In the genomic region with DNA sequence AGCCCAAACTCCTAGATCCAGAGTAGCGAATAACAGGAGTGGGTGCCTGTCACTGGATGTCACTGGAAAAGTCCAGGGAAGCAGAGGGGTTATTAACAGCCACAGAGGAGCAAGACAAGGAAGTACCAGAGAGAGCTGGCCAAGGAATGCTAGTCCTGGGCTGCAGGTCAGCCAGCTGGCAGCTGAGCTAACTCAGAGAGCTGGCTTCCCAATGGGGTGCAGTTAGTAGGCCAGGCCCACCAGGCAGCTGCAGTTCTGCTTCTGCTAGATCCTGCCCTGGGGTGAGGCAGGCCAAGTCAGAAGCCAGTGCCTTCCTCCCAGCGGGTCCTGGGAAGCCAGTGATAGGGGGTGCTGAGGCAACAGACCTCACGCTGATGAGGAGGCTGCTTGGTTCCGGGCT, we compare ENCODE assay signal across 10 mouse cellular contexts. TPM values are rescaled to one million over a fixed set of nuclear protein-coding genes. Genes with fewer than 3 reads are reported as not detected.
DNase-seq lines count a peak whose midpoint lies in the region; ATAC-seq lines count a peak whose summit lies in the region.
"Had no signal": no experiment of that assay in that cellular context is flagged by ENCODE, and none has a peak within 500 bp of the region (broad histone marks: within the 10 kb centered on the region; RNA-seq: fewer than 3 reads in every experiment).

No protein-coding gene starts in this region.

- H3K4me2 ChIP-seq in kidney, embryonic 14.5 days (replicated peaks; ENCODE audit: low read depth, low read length) = no peak overlapping the region
- H3K4me2 ChIP-seq in intestine, embryonic 16.5 days (ENCODE audit: low read depth, low read length) = no peak overlapping the region
- H3K4me2 ChIP-seq: limb, embryonic 13.5 days; neural tube, embryonic 15.5 days had no signal

- no peaks in the 10 kb centered on the region for H3K27me3 ChIP-seq in kidney, embryonic 14.5 days (ENCODE audit: control insufficient read depth, insufficient read depth, low read length)
- H3K27me3 ChIP-seq in intestine, embryonic 16.5 days (replicated peaks; ENCODE audit: control insufficient read depth, insufficient read depth, low read length) = no peaks in the 10 kb centered on the region
- H3K27me3 ChIP-seq in midbrain, embryonic 10.5 days (ENCODE audit: low read depth, poor library complexity, severe bottlenecking) = no peaks in the 10 kb centered on the region
- H3K27me3 ChIP-seq: limb, embryonic 13.5 days; neural tube, embryonic 15.5 days had no signal

- DNase-seq in cerebellum, adult 11-12 months = peak; percentile 71
- DNase-seq in cerebellum, adult 9-10 months = no peak
- no peak for DNase-seq in kidney, adult 18-20 months
- peak; percentile 27 for DNase-seq in adipocyte (ENCODE audit: low spot score)
- no peak for DNase-seq in thymus, adult 18-20 months
- no peak for DNase-seq in midbrain, embryonic 10.5 days (ENCODE audit: low spot score)

- no peak for ATAC-seq in kidney, embryonic 14.5 days (ENCODE audit: low FRiP score, low TSS enrichment)
- no peak for ATAC-seq in intestine, embryonic 16.5 days

- peaks cover 26% of the 10 kb centered on the region for H3K4me1 ChIP-seq in kidney, embryonic 14.5 days (ENCODE audit: control insufficient read depth, insufficient read depth, low read length)
- peaks cover 40% of the 10 kb centered on the region for H3K4me1 ChIP-seq in intestine, embryonic 16.5 days (ENCODE audit: control insufficient read depth, insufficient read depth, low read length)
- H3K4me1 ChIP-seq in midbrain, embryonic 10.5 days = peaks cover 25% of the 10 kb centered on the region
- H3K4me1 ChIP-seq: neural tube, embryonic 15.5 days had no signal

- H3K36me3 ChIP-seq in kidney, embryonic 14.5 days (ENCODE audit: control insufficient read depth, insufficient read depth, low read length) = peaks cover 51% of the 10 kb centered on the region
- peaks cover 16% of the 10 kb centered on the region for H3K36me3 ChIP-seq in intestine, embryonic 16.5 days (ENCODE audit: control insufficient read depth, insufficient read depth, low read length)
- peaks cover 78% of the 10 kb centered on the region for H3K36me3 ChIP-seq in midbrain, embryonic 10.5 days

- no peak overlapping the region for H3K4me3 ChIP-seq in kidney, embryonic 14.5 days (ENCODE audit: low read length)
- H3K4me3 ChIP-seq in intestine, embryonic 16.5 days (ENCODE audit: low read length) = no peak overlapping the region
- no peak overlapping the region for H3K4me3 ChIP-seq in midbrain, embryonic 10.5 days
- H3K4me3 ChIP-seq: limb, embryonic 13.5 days; neural tube, embryonic 15.5 days had no signal

- H3K27ac ChIP-seq in kidney, embryonic 14.5 days (ENCODE audit: low read depth, low read length) = peak overlapping the region; percentile 84
- H3K27ac ChIP-seq in intestine, embryonic 16.5 days (ENCODE audit: low read length) = peak overlapping the region; percentile 88
- no peak overlapping the region for H3K27ac ChIP-seq in midbrain, embryonic 10.5 days (replicated peaks)

- 90% methylated on average over 4 of the region's 4 CpGs for WGBS in kidney, embryonic 14.5 days
- 90% methylated on average over 4 of the region's 4 CpGs for WGBS in intestine, embryonic 16.5 days
- WGBS in midbrain, embryonic 10.5 days = 96% methylated on average over 4 of the region's 4 CpGs

- no peaks in the 10 kb centered on the region for H3K9me3 ChIP-seq in kidney, embryonic 14.5 days (ENCODE audit: control insufficient read depth, low read length)
- no peaks in the 10 kb centered on the region for H3K9me3 ChIP-seq in intestine, embryonic 16.5 days (ENCODE audit: control insufficient read depth, low read length)
- no peaks in the 10 kb centered on the region for H3K9me3 ChIP-seq in midbrain, embryonic 10.5 days (replicated peaks)
- H3K9me3 ChIP-seq: limb, embryonic 13.5 days; neural tube, embryonic 15.5 days had no signal

- no peak overlapping the region for H3K9ac ChIP-seq in kidney, embryonic 14.5 days (ENCODE audit: low read depth, low read length)
- H3K9ac ChIP-seq in intestine, embryonic 16.5 days (ENCODE audit: low read depth, low read length) = peak overlapping the region; percentile 50
- H3K9ac ChIP-seq: limb, embryonic 13.5 days; neural tube, embryonic 15.5 days had no signal

RNA-seq across cellular contexts. Expression of a gene that starts 12.8 kb away (rescaled TPM):
- 3.6 and 6.1 TPM in 2 replicates for polyA plus RNA-seq in kidney, embryonic 14.5 days (2014; fragmentation: Nextera tagmentation; extraction: Ambion mirVana)
- polyA plus RNA-seq in intestine, embryonic 16.5 days (2015; fragmentation: Nextera tagmentation; extraction: Ambion mirVana) = 14.8 and 19.7 TPM in 2 replicates
- polyA plus RNA-seq in midbrain, embryonic 10.5 days (2016; fragmentation: Nextera tagmentation; extraction: Ambion mirVana) = 5.9 and 7.8 TPM in 2 replicates

RNA-seq across cellular contexts. Expression of a gene that starts 27.8 kb away (rescaled TPM):
- 25.3 and 35.2 TPM in 2 replicates for polyA plus RNA-seq in kidney, embryonic 14.5 days (2014; fragmentation: Nextera tagmentation; extraction: Ambion mirVana)
- 28.2 and 29.6 TPM in 2 replicates for polyA plus RNA-seq in intestine, embryonic 16.5 days (2015; fragmentation: Nextera tagmentation; extraction: Ambion mirVana)
- 40.0 and 48.9 TPM in 2 replicates for polyA plus RNA-seq in midbrain, embryonic 10.5 days (2016; fragmentation: Nextera tagmentation; extraction: Ambion mirVana)

Comparison
In these comparisons a context has a peak if more than half of its experiments do, and no peak if none do; other contexts are left out.
1. DNase-seq: peak in cerebellum, adult 11-12 months (single experiment) and adipocyte (single experiment); none in cerebellum, adult 9-10 months (single experiment), kidney, adult 18-20 months (single experiment), thymus, adult 18-20 months (0 of 2) and midbrain, embryonic 10.5 days (single experiment).